Mouse (Mus musculus) lung, embryonic 14.5 days (tissue): ENCODE results near the gene Olfr524. TPM values are rescaled to one million over a fixed set of nuclear protein-coding genes. Genes with fewer than 3 reads are reported as not detected.

ENCODE experiments used
- ATAC-seq: fragments of 200-750 bp; cut with Nextera tagmentation; 2 replicates; pipeline ENCODE4 v1.8.0; 2017; ENCODE audit warnings: mild to moderate bottlenecking, moderate TSS enrichment, moderate library complexity; ENCODE audit not compliant: insufficient read depth
- DNase-seq: peaks from one replicate; pipeline ENCODE4 v3.0.0-alpha.2; 2015
- H3K27ac ChIP-seq: fragments of 300-500 bp; sonication (generic); 2 replicates; pipeline ENCODE4 v1.5.1; 2014; ENCODE audit warnings: low read depth, mild to moderate bottlenecking, moderate library complexity
- H3K27me3 ChIP-seq: fragments of 300-500 bp; sonication (generic); 2 replicates; pipeline ENCODE4 v1.6.1; 2014; ENCODE audit warnings: low read length, control low read depth; ENCODE audit not compliant: insufficient read depth
- H3K36me3 ChIP-seq: fragments of 300-500 bp; sonication (generic); 2 replicates; pipeline ENCODE4 v1.6.1; 2014; ENCODE audit warnings: control low read depth; ENCODE audit not compliant: insufficient read depth
- H3K4me1 ChIP-seq: fragments of 300-500 bp; sonication (generic); 2 replicates; pipeline ENCODE4 v1.6.1; 2014; ENCODE audit warnings: antibody characterized with exemption, control low read depth; ENCODE audit not compliant: insufficient read depth
- H3K4me2 ChIP-seq: fragments of 300-500 bp; sonication (generic); 2 replicates; pipeline ENCODE4 v1.6.1; 2014; ENCODE audit warnings: mild to moderate bottlenecking
- H3K4me3 ChIP-seq: fragments of 300-500 bp; sonication (generic); 2 replicates; pipeline ENCODE4 v1.5.1; 2014; ENCODE audit warnings: low read depth, low read length
- H3K9ac ChIP-seq: fragments of 300-500 bp; sonication (generic); 2 replicates; pipeline ENCODE4 v1.6.1; 2014
- H3K9me3 ChIP-seq: fragments of 300-500 bp; sonication (generic); 2 replicates; pipeline ENCODE4 v1.6.1; 2016; ENCODE audit warnings: low read depth, low read length, control low read depth
- CTCF ChIP-seq: IDR thresholded peaks from 2 replicates; pipeline ENCODE4 v1.5.1; 2016; ENCODE audit warnings: antibody characterized with exemption, low read depth
- WGBS: fragments of 180-500 bp; shearing (Covaris S2); extraction: QIAGEN DNeasy Blood & Tissue Kit; methylation state at CpG from one replicate; pipeline ENCODE4 v1.1.7; 2014; 5-methylcytosine and 5-hydroxymethylcytosine counted together
- polyA plus RNA-seq: library from polyadenylated mRNA; unstranded; fragments of >200 nt; fragmentation: Nextera tagmentation; extraction: Ambion mirVana; gene quantifications from 2 replicates; pipeline ENCODE4 v1.2.1, GENCODE M21; 2014

Olfr524 gene
- not detected in 2 replicates for polyA plus RNA-seq

DNA sequence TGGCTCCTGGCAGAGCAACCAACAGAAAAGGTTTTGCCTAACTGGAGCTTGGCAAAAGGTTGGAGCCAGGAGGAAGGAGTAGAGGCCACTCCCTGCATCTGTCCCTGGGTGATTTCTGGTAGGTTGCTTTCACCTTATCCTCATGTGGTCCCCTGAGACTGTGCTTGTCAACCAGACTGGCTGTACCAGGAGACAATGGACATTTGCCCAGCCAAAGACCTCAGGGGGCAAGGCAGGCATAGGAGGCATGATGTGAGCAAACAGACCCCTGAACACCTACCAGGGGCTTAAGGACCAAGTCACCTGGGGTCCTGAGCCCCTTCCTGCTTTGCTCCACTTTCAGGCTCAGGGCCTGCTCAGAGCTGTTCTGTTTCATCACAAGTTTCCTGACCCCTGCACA lies at the start of gene Olfr524:
Gene Olfr524 (minus strand): TSS at position 101 of the 400 bp plus-strand sequence.
- Histone ChIP-seq H3K36me3 (no peaks in the 10 kb centered on the region), H3K9me3 (no peaks in the 10 kb centered on the region), H3K4me3 (no peak within 1 kb of the TSS), H3K4me1 (no peaks in the 10 kb centered on the region), H3K4me2 (no peak within 1 kb of the TSS), H3K27ac (no peak within 1 kb of the TSS), H3K27me3 (no peaks in the 10 kb centered on the region), H3K9ac (no peak within 1 kb of the TSS)
- no peak for DNase-seq
- no peak for ATAC-seq
- TF ChIP-seq CTCF: no peak

DNA sequence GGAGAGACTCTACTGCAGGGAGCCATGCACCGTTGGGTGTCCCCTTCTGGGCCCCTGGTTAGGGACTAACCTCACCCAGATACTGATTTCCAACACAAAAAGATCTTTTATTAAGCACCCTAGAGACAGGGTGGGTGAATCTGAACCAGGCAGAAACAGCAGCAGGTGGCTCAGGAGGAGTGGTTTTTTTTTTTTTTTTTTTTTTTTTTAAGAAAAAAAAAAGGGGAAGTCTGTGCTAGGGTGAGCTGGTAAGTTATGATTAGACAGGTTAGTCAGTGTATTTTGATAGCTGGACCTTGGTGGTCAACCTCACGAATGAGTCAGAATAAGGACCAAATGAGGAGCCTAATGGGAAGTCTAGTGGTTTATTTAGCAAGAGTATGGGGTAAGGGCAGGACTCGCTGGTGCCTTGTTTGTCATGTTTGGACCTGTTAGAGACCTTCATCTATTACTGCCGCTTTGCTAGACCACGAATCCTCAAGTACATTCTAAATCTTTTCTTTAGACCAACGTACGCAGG lies 48.1 kb upstream of the Olfr524 start:
- Histone ChIP-seq H3K27ac (no peak overlapping the region), H3K4me2 (no peak overlapping the region), H3K9me3 (no peaks in the 10 kb centered on the region), H3K4me1 (no peaks in the 10 kb centered on the region), H3K4me3 (no peak overlapping the region), H3K27me3 (no peaks in the 10 kb centered on the region), H3K9ac (no peak overlapping the region), H3K36me3 (no peaks in the 10 kb centered on the region)
- ATAC-seq: no peak
- WGBS: 84% methylated on average over 7 of the region's 7 CpGs
- DNase-seq: no peak
- no peak for TF ChIP-seq CTCF

DNA sequence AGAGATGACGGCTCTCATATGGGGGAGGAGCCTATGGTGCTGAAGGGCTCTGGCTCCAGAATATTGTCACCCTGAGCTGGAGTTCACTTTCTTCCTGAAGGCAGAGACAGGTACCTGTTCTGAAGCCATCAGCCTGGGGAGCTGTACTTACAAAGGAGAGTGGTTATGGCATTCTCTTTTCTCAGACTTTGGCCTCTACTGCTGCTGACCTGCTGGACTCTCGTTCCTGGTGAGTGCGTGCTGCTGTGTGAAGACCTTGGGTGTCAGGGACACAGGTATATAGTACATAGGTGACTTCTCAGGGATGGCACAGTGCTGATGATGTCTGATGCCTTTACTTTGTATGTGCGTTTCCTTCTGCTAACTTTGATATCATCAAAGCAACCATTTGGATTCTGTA lies 41.5 kb upstream of the Olfr524 start, which contains the start of gene 5830411N06Rik:
Gene 5830411N06Rik (plus strand): TSS at position 69 of the 400 bp plus-strand sequence.
- no peak within 1 kb of the TSS for H3K4me3 ChIP-seq
- no peaks in the 10 kb centered on the region for H3K4me1 ChIP-seq
- H3K9me3 ChIP-seq: no peaks in the 10 kb centered on the region
- TF ChIP-seq CTCF: no peak
- no peaks in the 10 kb centered on the region for H3K36me3 ChIP-seq
- no peak within 1 kb of the TSS for H3K4me2 ChIP-seq
- no peaks in the 10 kb centered on the region for H3K27me3 ChIP-seq
- 71% methylated on average over 4 of the region's 4 CpGs for WGBS
- ATAC-seq (no peak), DNase-seq (no peak)
- no peak within 1 kb of the TSS for H3K9ac ChIP-seq
- no peak within 1 kb of the TSS for H3K27ac ChIP-seq

DNA sequence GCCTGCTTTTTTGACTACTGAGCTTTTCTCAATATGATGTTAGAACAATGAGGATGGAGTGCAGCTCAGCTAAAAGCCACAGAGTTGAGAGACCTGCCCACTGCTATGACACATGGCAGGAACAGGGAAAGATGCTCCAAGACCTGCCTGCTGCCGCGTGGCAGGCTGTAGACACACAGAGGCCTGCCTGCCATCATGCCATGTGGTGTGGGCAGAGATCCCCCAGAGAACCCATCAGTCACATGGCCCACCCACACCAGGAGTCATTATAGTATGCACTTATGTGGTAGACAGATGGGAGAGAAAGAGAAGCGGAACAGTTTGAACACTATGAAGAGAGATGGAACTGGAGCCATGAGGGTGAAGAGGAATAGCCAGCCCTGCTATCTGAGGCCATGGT lies 27.9 kb upstream of the Olfr524 start:
- no peaks in the 10 kb centered on the region for H3K36me3 ChIP-seq
- ATAC-seq: no peak
- H3K9me3 ChIP-seq: no peaks in the 10 kb centered on the region
- H3K4me2 ChIP-seq: no peak overlapping the region
- H3K9ac ChIP-seq: no peak overlapping the region
- H3K27me3 ChIP-seq: no peaks in the 10 kb centered on the region
- WGBS: 91% methylated on average over 3 of the region's 3 CpGs
- H3K4me3 ChIP-seq: no peak overlapping the region
- no peak for TF ChIP-seq CTCF
- no peaks in the 10 kb centered on the region for H3K4me1 ChIP-seq
- H3K27ac ChIP-seq: no peak overlapping the region
- DNase-seq: no peak

DNA sequence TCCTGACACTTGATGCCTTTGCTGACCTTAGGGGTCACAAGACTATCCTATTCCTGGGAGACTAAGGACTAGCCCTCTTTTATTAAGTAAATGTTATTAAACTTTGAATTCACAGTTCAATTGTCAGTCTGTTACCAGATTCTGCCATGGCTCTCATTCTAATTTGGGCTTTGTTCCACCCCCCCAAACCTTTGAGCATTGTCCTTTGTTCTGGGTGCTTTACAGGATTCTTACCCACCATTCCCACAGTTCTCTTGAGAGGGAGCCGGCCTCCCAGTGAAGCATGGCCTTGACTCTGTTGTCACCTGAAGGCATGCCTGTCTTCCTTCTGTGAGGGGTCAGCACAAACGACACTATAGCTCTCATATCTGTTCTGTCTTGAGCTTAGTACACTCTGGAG lies 25.3 kb upstream of the Olfr524 start:
- TF ChIP-seq CTCF: no peak
- Histone ChIP-seq H3K9me3 (no peaks in the 10 kb centered on the region), H3K27me3 (no peaks in the 10 kb centered on the region), H3K4me3 (no peak overlapping the region), H3K36me3 (no peaks in the 10 kb centered on the region), H3K9ac (no peak overlapping the region), H3K4me2 (no peak overlapping the region), H3K4me1 (no peaks in the 10 kb centered on the region), H3K27ac (no peak overlapping the region)
- WGBS: 71% methylated on average over 2 of the region's 2 CpGs
- ATAC-seq (no peak), DNase-seq (no peak)

DNA sequence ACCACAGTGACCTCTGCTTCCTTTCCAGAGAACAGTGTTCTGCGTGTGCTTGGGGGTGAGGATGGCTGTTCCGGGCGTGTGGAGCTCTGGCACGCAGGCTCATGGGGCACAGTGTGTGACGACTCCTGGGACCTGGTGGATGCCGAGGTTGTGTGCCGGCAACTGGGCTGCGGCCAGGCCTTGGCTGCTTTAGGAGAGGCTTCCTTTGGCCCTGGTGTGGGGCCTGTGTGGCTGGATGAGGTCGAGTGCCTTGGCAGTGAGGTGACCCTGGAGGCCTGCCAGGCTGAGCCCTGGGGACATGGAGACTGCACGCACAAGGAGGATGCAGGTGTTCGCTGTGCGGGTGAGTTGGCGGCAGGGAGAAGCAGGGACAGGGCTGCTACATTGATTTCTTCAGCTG lies 22.7 kb upstream of the Olfr524 start:
- ATAC-seq (no peak), DNase-seq (no peak)
- WGBS: 78% methylated on average over 13 of the region's 13 CpGs
- H3K4me2 ChIP-seq: no peak overlapping the region
- no peaks in the 10 kb centered on the region for H3K36me3 ChIP-seq
- no peak overlapping the region for H3K27ac ChIP-seq
- H3K27me3 ChIP-seq: no peaks in the 10 kb centered on the region
- no peak overlapping the region for H3K9ac ChIP-seq
- no peak overlapping the region for H3K4me3 ChIP-seq
- H3K4me1 ChIP-seq: no peaks in the 10 kb centered on the region
- no peaks in the 10 kb centered on the region for H3K9me3 ChIP-seq
- no peak for TF ChIP-seq CTCF

DNA sequence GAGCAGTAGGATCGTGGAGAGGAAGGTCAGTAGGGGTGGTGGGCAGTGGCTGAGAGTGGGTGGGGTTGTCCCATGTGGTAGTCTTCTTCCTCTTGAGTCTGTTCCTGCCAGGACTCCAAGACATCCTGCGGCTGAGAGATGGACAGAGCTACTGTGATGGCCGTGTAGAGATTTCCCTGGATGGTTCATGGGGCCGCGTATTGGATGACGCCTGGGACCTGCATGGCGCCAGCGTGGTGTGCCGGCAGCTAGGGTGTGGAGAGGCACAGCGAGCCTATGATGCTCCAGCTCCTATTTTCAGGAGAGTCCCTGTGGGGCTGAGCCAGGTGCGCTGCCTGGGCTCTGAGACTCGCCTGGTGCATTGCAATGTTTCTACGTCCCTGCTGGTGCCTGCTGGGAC lies 18.4 kb upstream of the Olfr524 start:
- Histone ChIP-seq H3K27ac (no peak overlapping the region), H3K27me3 (no peaks in the 10 kb centered on the region), H3K4me3 (no peak overlapping the region), H3K4me1 (no peaks in the 10 kb centered on the region), H3K9me3 (no peaks in the 10 kb centered on the region), H3K9ac (no peak overlapping the region), H3K36me3 (no peaks in the 10 kb centered on the region), H3K4me2 (no peak overlapping the region)
- 76% methylated on average over 13 of the region's 13 CpGs for WGBS
- DNase-seq: no peak
- ATAC-seq: no peak
- no peak for TF ChIP-seq CTCF

DNA sequence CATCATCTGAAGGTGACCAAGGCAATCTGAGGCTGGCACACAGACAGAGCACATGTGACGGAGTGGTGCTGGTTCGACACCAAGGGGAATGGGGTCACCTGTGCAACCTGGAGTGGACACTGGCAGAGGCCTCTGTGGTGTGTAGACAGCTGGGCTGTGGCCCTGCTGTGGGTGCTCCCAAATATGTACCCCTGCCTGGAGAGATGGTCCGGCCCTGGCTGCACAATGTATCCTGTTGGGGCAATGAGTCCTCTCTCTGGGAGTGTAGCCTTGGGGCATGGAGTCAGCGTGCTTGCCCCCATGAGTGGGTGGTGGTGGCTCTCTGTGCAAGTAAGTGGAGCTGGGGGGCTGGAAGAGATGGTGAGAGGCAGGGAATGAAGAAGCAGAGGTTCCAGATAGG lies 14.6 kb upstream of the Olfr524 start:
- TF ChIP-seq CTCF: no peak
- no peak overlapping the region for H3K9ac ChIP-seq
- no peak for DNase-seq
- no peak overlapping the region for H3K4me2 ChIP-seq
- no peaks in the 10 kb centered on the region for H3K27me3 ChIP-seq
- no peak overlapping the region for H3K27ac ChIP-seq
- 74% methylated on average over 4 of the region's 4 CpGs for WGBS
- ATAC-seq: no peak
- H3K4me3 ChIP-seq: no peak overlapping the region
- no peaks in the 10 kb centered on the region for H3K4me1 ChIP-seq
- H3K9me3 ChIP-seq: no peaks in the 10 kb centered on the region
- H3K36me3 ChIP-seq: no peaks in the 10 kb centered on the region
